Mouse (Mus musculus) lung, postnatal 14 days (tissue): ENCODE measurements around the gene Oaz2.

Experiments used
- DNase-seq: peaks from one replicate; pipeline ENCODE4 v3.0.0; 2021

Oaz2 gene

GRCm38 (mm10) chr9:65695646-65696045, 27.8 kb downstream of the Oaz2 start:
- DNase-seq = peak; percentile 37

DNA sequence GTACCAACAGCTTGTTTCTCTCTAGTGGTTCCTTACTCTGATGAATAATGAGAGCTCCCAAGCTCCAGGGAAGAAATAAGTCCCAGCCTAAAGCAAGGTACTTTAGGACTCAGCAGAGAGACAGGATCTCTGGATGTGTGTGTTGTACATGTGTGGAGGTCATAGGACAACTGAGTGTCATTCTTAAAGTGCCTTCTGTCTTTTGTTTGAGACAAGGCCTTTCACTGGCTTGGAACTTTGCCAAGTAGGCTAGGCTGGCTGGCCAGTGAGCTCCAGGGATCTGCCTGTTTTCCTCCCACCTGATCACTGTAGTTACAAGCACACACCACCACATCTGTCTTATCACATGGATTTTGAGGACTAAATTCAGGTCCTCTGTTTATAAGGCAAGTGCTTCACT, 28.5 kb downstream of the Oaz2 start:
- DNase-seq = no peak

DNA sequence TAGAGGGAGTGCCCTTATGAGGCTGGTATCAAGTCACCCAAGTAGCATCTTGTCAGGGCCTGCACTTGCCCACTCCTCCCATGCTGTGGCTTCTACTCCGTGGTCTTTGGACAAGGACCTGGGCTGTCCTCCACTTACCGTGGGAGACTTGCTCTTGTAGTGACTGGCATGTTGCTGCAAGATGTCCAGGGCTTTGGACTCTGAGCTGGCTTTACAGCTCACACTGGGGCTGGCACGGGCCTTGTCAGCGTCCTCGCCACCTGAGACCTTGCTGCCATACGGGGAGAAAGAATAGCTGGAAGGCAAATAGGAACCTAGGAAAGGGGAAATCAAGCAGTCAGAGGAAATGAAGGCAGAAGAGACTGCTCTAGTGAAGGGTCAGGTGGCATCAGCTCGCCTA, 29.6 kb downstream of the Oaz2 start:
- no peak for DNase-seq

- DNase-seq = no peak
These were observed 30.2 kb downstream of the Oaz2 start for GRCm38 (mm10) chr9:65697992-65698391.

- DNase-seq = no peak
These were observed 32.7 kb downstream of the Oaz2 start for GRCm38 (mm10) chr9:65700504-65700903.

GRCm38 (mm10) chr9:65702286-65702685, 34.5 kb downstream of the Oaz2 start:
- DNase-seq = no peak

DNA sequence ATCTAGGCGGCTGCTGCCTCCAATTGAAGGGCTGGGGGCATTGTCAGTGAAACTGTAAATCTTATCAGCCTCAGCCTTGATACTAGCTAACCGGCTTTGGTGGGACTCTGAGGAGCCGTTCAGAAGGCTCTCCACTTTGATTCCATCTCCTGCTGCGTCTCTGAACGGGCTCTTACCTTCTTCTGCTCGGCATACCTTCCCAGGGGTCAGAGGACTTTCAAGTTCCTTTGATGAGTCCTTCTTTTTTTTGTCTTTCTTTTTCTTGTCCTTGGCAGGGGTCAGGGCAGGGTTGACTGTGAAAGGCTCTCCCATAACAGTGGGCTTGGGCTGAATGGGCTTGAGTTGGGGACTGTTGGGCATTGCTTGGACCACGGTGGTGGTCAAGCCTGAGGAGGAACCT, 35.4 kb downstream of the Oaz2 start:
- no peak for DNase-seq

GRCm38 (mm10) chr9:65703926-65704595, 36.3 kb downstream of the Oaz2 start:
- no peak for DNase-seq

- DNase-seq = no peak
These were observed 50.4 kb downstream of the Oaz2 start for GRCm38 (mm10) chr9:65718195-65718594.

DNA sequence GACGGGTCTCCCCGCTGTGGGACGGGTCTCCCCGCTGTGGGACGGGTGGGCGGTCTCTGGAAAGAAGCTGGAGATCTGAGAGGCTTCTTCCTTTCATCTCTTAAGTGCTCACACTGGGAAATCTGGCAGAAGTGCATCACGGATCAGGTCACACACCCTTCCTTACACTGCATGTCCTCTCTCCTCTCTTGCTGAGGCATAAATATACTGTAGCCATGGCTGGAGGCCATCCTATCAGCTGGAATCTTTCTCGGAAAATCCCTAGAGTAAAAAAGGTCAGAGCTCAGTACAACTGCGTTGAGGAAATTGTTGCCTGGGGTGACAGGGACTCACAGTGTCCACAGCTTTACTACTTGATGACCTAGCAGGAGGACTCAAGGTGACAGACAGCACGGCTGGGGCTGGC, 53.4 kb downstream of the Oaz2 start:
- DNase-seq = no peak

DNA sequence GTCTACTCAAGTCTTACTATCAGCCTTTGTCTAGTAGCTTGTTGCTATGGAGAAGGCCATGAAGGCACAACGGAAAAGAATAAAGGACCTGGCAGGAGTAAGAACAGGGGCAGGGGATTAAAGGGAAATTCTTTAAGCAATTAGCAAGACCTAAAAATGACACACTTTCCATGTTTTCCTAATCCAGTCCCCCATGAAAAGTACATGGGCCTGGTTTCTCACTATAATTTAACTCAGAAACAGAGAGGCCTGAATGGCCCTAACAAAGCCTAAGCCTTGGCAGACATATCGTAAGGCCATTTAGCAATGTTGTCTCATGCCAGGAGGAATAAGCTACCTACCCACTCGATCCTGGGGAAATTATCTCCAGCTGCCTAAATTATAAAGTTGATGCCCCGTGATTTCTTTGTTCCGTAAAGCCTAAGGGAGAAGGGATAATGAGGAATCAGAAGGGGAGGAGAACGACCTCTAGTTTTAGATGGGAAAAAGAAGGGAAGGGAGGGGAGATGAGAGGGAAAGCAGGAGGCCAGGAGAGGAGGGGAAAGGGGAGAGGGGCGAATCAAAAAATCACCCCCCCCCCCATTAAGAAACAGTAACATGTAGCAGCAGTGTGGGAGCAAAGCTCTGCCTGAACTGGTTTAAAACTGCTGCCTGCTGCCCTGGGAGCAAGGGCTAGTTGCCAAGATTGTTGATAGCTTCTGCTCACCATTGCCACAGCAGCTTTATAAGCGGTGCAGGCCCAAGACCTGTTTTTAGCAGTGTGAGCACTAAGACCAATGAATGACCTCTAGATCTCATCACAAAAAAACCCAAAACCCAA, 56.9 kb downstream of the Oaz2 start:
- peak; percentile 27 for DNase-seq

- DNase-seq = no peak
These were observed 57.5 kb downstream of the Oaz2 start for GRCm38 (mm10) chr9:65725291-65725622.

- no peak for DNase-seq
These were observed 58.6 kb downstream of the Oaz2 start for GRCm38 (mm10) chr9:65726431-65726830.

DNA sequence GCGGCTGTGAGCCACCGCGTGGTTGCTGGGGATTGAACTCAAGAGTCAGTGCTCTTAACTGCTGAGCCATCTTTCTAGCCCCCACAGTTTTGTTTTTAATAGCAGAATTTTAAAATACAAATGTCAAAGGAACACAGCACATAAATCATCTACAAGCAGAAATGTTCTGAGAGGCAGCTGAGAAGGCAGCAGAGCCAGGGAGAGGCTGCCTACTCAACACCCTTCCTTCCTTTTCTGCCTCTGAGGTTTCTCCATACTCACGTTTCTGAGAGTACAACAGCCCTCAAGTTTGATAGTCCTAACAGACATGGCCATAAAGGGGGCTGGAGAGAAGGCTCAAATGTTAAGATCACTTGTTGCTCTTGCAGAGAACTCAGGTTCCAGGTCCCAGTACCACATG, 59.7 kb downstream of the Oaz2 start:
- no peak for DNase-seq

DNA sequence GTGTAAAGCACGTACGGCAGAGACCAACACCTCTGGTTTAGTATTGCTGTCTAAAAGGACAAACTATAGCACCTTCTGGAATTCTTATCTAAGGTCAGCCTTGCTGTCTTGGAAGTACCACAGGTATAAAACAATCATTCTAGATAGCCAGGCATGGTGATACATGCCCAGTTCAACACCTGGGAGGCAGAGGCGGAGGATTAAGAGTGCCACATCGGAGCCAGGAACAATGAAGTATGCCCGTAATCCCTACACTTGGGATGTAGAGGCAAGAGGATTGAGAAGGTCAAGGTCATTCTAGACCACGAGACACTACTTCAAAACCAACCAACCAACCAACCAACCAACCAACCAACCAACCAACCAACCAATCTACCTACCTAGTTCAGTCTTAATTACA, 60.8 kb downstream of the Oaz2 start:
- DNase-seq = no peak

GRCm38 (mm10) chr9:65734931-65735330, 67.1 kb downstream of the Oaz2 start:
- DNase-seq = no peak
